Mouse (Mus musculus): ENCODE data around the gene Hbp1. TPM values are rescaled to one million over a fixed set of nuclear protein-coding genes. Genes with fewer than 3 reads are reported as not detected.

Gene Hbp1
- 109 TPM for polyA plus RNA-seq (2014; fragmentation: Illumina TruSeq; extraction: RNeasy Lipid Tissue Mini Kit (QIAGEN cat#74804); ENCODE audit: low read depth, low replicate concordance)

GRCm38 (mm10) chr12:31949759-31950658 is at the start of gene Hbp1:
TSS of gene Hbp1 (minus strand) at chr12:31950535.

Other genes starting within 250 kb of the Hbp1 start
- not detected for gene Gpr22, start 236.6 kb downstream of the Hbp1 start, polyA plus RNA-seq (2014; fragmentation: Illumina TruSeq; extraction: RNeasy Lipid Tissue Mini Kit (QIAGEN cat#74804); ENCODE audit: low read depth, low replicate concordance)
- 0.77 TPM for gene Prkar2b, start 110.8 kb upstream of the Hbp1 start, polyA plus RNA-seq (2014; fragmentation: Illumina TruSeq; extraction: RNeasy Lipid Tissue Mini Kit (QIAGEN cat#74804); ENCODE audit: low read depth, low replicate concordance)